Mouse (Mus musculus): ENCODE measurements around the gene Endov.

DNA sequence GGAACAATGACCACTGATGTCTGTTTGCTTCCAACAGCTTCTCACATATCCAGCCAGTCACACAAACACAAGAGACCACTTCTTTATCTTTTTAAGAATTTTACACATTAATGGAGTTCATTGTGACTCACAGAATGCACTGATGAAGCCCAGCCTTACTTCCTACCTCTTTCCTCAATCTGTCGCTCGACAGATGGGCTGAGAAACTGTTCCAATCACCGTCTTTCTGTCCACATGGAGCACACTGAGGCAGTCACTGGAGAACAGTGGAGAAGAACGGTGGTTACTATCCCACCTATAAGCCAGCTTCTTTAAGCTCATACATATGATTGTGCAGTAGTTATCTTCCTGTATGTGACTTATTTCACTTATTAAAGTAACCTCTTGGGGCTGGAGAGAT, 13.3 kb upstream of the Endov start:
- TF ChIP-seq RAD21 (IDR thresholded peaks at IDR 0.05; ENCODE audit: low read depth, low read length) (no peak), SIN3A (IDR thresholded peaks at IDR 0.05; ENCODE audit: low read length) (no peak), EP300 (IDR thresholded peaks at IDR 0.05; ENCODE audit: low read length) (no peak), ZMIZ1 (IDR thresholded peaks at IDR 0.05; ENCODE audit: low read depth, low read length) (no peak), POLR2AphosphoS2 (IDR thresholded peaks at IDR 0.05; ENCODE audit: low read depth, low read length) (no peak), CTCF (conservative IDR thresholded peaks at IDR 0.05 in 1 of 2, IDR thresholded peaks at IDR 0.05 in 1 of 2; ENCODE audit: low read depth in 2 of 2, low read length in 2 of 2) (no peak), HCFC1 (IDR thresholded peaks at IDR 0.05; ENCODE audit: low read depth, low read length) (no peak), MAX (IDR thresholded peaks at IDR 0.05; ENCODE audit: low read length) (no peak), POLR2A (IDR thresholded peaks at IDR 0.05; ENCODE audit: low read depth, low read length) (no peak)
